Mouse (Mus musculus) stomach, postnatal 0 days (tissue): ENCODE measurements around the gene Gpc3.

Experiments
- CTCF ChIP-seq: IDR thresholded peaks from 2 replicates; pipeline ENCODE4 v1.5.1; 2016; ENCODE audit warnings: antibody characterized with exemption, low read depth, mild to moderate bottlenecking, moderate library complexity
- EP300 ChIP-seq: optimal IDR thresholded peaks from 2 replicates; pipeline ENCODE3; 2016; ENCODE audit warnings: antibody characterized with exemption

DNA sequence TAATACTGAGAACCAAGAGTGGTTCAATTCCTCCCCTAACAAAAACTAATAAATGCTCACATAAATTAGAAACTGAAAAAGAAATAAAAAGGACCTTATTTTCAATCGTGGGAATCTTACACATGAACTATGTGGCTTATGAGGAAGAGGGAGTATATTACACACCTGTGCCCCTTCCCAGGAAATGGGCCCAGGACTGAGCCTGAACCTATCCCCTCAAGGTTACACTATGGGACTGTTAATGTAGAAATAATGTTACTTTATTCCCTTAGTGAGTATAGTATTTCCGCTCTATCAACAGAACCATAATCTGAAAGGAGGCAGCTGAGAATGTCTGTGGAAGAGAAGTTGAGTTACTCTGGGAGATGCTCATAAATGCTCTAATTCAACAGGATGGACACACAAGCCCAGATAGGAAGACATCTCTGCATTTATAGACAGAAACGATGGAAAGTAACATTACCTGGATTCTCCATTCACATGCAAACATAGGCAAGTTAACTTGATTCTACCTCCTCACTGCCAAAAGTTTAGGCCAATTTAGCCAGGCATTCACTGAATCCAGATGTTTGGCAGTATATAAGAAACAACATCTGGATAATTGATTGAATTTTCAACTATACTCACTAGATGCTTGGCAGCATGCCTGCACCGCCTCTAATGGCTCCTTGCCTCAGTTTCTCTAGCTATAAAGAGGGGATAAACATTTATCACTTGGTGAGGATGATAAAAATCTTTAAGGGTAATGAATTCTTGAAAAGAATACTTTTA, 251.3 kb downstream of the Gpc3 start:
- TF ChIP-seq CTCF (no peak), EP300 (no peak)
